Mouse (Mus musculus) layer of hippocampus, postnatal 10 days (tissue): ENCODE measurements at regions not wholly inside any gene's neighbourhood (a gene's known extent, or its start where the extent isn't known, plus 50 kb on each side); places are given as distances from the start of the nearest gene placed in this dataset.
"Not testable (repeated sequence)": the region's sequence is repeated elsewhere in the genome, so short reads cannot be mapped to it uniquely, and the experiment has no call there.

Source experiments
- DNase-seq, 2 experiments: peaks; one replicate each; pipeline ENCODE4 v3.0.0; 2021; ENCODE audit warnings: low spot score in 2 of 2

- DNase-seq = no peak
Observed at GRCm38 (mm10) chr16:8246445-8246844, 178.5 kb downstream of the Tmem114 start.

- no peak for DNase-seq
Observed at GRCm38 (mm10) chr16:8245612-8246011, 179.3 kb downstream of the Tmem114 start.

GRCm38 (mm10) chr16:8234351-8234750 is 190.6 kb downstream of the Tmem114 start:
- DNase-seq = no peak

GRCm38 (mm10) chr16:8232079-8232478 is 192.9 kb downstream of the Tmem114 start:
- DNase-seq = no peak

GRCm38 (mm10) chr16:8223625-8224300 is 201.2 kb downstream of the Tmem114 start:
- DNase-seq = no peak

GRCm38 (mm10) chr16:8208251-8209181 is 216.4 kb downstream of the Tmem114 start:
- peak; percentile 7 to 27 for DNase-seq

- DNase-seq = no peak
Observed at GRCm38 (mm10) chr16:8205014-8205413, 219.9 kb downstream of the Tmem114 start.

GRCm38 (mm10) chr16:8201306-8201705 is 223.6 kb downstream of the Tmem114 start:
- DNase-seq = no peak

GRCm38 (mm10) chr16:8198771-8199562 is 226.0 kb downstream of the Tmem114 start:
- no peak for DNase-seq

- DNase-seq = no peak
Observed at GRCm38 (mm10) chr16:8189472-8190240, 235.3 kb downstream of the Tmem114 start.

GRCm38 (mm10) chr16:8189071-8189470 is 235.9 kb downstream of the Tmem114 start:
- no peak for DNase-seq

GRCm38 (mm10) chr16:8188505-8188904 is 236.4 kb downstream of the Tmem114 start:
- DNase-seq = no peak

GRCm38 (mm10) chr16:8184781-8185180 is 240.2 kb downstream of the Tmem114 start:
- no peak for DNase-seq

GRCm38 (mm10) chr16:8178946-8179345 is 246.0 kb downstream of the Tmem114 start:
- DNase-seq = peak in 1 of 2 experiments; percentile 23

GRCm38 (mm10) chr16:8177226-8177625 is 247.7 kb downstream of the Tmem114 start:
- DNase-seq = not testable (repeated sequence)

GRCm38 (mm10) chr16:8176126-8176525 is 248.8 kb downstream of the Tmem114 start:
- DNase-seq = no peak
